Mouse (Mus musculus) erythroblast, embryonic 14.5 days (primary cell): ENCODE results near the gene Tns1.

Experiments
- GATA1 ChIP-seq: IDR thresholded peaks from 2 replicates; pipeline ENCODE4 v1.6.1; 2012; ENCODE audit warnings: low read length, inconsistent platforms, mixed read lengths
- TAL1 ChIP-seq: IDR thresholded peaks from 3 replicates; pipeline ENCODE4 v1.6.1; 2012; ENCODE audit warnings: low read length, inconsistent platforms, mixed read lengths

DNA sequence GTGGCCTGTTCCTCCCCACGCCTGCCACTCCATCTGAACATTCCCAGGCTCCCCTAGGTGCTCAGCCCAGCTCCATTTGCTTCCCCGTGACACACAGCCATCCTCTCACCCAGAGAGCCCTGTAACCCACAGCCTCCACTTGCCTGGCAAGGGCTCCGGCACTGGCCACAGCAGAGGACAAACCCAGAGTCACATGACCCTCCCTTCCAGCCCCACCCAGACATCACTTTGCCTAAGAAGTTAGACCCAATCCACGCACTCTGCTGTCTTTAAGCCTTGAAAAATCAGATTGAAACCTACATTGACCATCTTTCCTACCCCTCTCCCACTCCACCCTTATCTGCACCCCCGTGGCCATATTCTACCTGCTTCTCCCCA lies 194.3 kb downstream of the Tns1 start:
- TF ChIP-seq TAL1 = no peak
- TF ChIP-seq GATA1 = no peak
